Mouse (Mus musculus): ENCODE data around the gene Timd2.
"Not testable (repeated sequence)": the region's sequence is repeated elsewhere in the genome, so short reads cannot be mapped to it uniquely, and the experiment has no call there.

The Timd2 gene

GRCm38 (mm10) chr11:46663215-46663614 lies 43.6 kb downstream of the Timd2 start:
- no peak for DNase-seq (ENCODE audit: low spot score)

DNA sequence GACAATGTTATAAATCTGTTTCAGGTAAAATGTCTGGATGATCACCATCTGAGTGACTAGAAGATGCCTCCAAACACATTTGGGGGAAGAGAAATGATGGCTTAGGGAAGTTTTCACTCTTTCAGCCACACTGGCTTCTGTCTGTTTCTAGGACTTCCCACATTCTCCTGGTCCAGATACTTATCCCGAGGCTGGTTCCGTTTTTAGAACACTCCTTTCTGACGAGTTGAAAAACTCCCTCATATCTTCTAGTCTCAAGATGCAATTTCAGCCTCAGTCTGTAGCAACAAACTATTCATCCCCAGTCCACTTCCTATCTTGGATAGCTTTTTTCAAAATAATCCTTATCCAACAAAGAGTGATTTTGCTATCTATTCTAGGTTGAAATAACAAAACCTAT lies 54.4 kb downstream of the Timd2 start:
- DNase-seq (ENCODE audit: low spot score): no peak

- not testable (repeated sequence) for DNase-seq (ENCODE audit: low spot score)
Measured at GRCm38 (mm10) chr11:46649655-46650054, 57.2 kb downstream of the Timd2 start.

GRCm38 (mm10) chr11:46644824-46645223 lies 62.0 kb downstream of the Timd2 start:
- DNase-seq (ENCODE audit: low spot score): no peak

GRCm38 (mm10) chr11:46636568-46636967 lies 70.3 kb downstream of the Timd2 start:
- no peak for DNase-seq (ENCODE audit: low spot score)

- not testable (repeated sequence) for DNase-seq (ENCODE audit: low spot score)
Measured at GRCm38 (mm10) chr11:46635516-46635915, 71.3 kb downstream of the Timd2 start.

- peak; percentile 6 for DNase-seq (ENCODE audit: low spot score)
Measured at GRCm38 (mm10) chr11:46631635-46632034, 75.2 kb downstream of the Timd2 start.

- DNase-seq (ENCODE audit: low spot score): no peak
Measured at GRCm38 (mm10) chr11:46629211-46629795, 77.6 kb downstream of the Timd2 start, which contains the start of gene Dppa1. Dppa1 (minus strand) TSS chr11:46629261.

- DNase-seq (ENCODE audit: low spot score): no peak
Measured at GRCm38 (mm10) chr11:46620414-46621168, 86.3 kb downstream of the Timd2 start.

GRCm38 (mm10) chr11:46619929-46620328 lies 86.9 kb downstream of the Timd2 start:
- no peak for DNase-seq (ENCODE audit: low spot score)
